Mouse (Mus musculus) lung, postnatal 36 days (tissue): ENCODE data around the gene Rpl9-ps6.
"Not testable (repeated sequence)": the region's sequence is repeated elsewhere in the genome, so short reads cannot be mapped to it uniquely, and the experiment has no call there.

Experiments used
- DNase-seq: peaks from one replicate; pipeline ENCODE4 v3.0.0; 2022; ENCODE audit warnings: mixed read lengths

Gene Rpl9-ps6

DNA sequence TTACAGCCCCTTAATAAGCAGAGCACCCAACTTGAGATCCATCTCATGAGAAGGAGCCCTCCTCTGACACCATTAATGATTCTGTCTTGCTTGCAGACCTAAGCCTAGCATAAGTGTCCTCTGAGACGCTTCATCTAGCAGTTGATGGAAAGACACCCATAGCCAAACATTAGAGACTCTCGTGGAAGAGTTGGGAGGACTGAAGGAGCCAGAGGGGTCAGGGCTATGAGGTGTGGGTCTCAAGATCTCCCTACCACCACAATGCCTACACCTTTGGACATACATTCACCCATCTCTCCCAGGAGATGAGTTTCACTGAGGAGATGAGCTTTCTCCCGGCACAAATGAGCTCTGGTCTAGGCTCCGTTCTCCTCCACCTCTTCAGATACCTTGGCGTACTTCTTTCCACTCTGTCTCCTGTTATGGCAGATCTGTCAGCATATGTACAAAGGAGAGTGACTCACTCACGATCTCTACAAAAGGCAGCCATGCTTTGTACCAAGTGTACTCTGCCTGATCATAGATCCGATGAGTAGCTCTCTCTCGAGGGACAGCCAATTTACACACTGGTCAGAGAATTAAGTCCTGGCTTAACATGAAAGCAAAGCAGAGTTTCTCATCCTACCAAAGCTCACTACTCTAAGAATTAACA, 14.5 kb upstream of the Rpl9-ps6 start:
- DNase-seq, result no peak

DNA sequence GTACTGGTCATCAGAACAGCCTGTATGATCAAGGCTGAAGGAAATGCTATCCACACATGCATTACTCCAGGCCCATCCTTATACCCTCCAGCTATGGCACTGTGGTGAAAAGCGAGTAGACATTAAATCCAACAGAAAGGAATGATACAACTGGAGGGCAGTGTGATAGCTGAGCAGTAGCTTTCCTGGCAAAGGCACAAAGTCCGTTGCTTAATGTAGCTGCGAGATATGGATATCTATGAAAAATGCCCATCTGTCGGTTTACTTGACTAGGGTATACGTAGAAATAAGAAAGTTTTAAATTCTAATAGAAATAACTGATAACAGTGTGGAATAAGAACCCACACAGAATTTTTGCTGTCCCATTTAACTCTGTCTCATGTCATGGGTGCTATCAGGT, 13.9 kb upstream of the Rpl9-ps6 start:
- no peak for DNase-seq

DNA sequence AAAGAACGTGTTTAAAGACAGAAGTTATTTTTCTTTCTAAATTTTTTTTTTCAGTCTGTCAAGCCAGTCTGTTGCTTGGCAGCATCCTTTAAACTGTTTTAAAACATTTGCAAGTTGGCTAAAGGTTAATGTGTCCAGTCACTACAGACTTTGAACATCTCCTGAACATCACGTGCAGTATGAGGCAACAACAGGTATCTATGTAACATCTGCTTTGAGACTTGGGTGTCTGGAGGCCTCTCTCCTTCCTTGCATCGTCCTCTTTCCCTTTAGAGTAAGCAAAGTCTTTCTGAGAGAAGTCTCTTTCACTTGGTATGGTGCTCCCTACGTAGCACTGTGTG, 10.3 kb upstream of the Rpl9-ps6 start:
- no peak for DNase-seq

DNA sequence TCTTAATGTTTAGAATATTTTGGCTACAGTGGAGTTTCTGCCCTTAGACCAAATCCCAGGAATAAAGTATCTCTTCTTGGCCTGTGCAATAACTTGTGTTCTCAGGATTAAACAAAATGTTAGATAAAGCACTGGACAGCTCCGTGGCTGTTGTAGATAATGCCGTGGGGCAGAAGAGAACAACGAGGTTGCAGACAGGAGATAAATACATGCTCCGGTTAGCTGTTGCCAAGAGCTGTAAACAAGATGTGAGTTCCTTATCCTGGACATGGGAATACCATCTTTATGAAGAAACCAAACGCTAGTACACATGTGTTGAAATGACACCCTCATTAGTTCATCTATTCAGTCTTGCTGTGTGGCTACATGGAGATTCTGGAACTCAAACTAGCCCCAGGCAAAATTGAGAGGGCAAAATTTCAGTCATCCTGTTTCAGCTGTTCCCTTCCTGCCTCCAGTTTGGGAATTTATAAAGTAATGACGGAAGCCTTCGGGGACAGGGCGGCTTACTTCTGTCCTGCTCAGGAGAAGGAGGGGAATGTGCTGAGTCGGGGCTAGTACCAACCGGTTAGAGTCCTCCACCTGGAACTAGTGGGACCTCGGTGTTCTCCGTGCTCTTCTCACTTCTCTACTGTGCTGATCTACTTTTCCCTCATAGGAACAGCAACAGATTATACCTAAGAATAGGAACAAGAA, 9.8 kb upstream of the Rpl9-ps6 start:
- DNase-seq, result no peak

DNA sequence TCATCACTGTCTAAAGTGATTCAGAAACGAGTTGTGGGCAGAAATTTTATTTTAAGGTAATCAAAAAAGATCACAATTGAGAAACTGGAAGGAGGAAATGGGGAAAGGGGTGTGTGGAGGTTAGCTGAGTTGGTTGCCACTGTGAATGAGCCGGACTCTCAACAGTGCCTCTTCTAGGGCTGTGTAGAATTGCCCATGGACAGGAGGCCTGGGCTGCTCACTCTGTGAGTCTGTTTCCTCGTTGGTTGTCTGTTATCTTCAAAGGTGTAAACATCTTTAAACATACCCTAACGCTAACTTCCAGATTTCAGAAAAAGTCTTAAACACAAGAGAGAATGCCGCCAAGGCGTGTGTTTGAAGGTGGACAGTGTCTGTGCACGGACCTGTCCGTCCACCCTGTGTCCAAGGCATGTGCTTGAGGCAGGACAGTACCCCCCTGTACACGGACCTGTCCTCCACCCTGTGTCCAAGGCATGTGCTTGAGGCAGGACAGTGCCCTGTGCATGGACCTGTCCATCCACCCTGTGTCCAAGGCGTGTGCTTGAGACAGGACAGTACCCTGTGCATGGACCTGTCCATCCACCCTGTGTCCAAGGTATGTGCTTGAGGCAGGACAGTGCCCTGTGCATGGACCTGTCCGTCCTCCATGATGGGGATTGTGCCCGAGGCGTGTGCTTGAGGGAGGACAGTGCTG, 4.3 kb upstream of the Rpl9-ps6 start:
- no peak for DNase-seq

DNA sequence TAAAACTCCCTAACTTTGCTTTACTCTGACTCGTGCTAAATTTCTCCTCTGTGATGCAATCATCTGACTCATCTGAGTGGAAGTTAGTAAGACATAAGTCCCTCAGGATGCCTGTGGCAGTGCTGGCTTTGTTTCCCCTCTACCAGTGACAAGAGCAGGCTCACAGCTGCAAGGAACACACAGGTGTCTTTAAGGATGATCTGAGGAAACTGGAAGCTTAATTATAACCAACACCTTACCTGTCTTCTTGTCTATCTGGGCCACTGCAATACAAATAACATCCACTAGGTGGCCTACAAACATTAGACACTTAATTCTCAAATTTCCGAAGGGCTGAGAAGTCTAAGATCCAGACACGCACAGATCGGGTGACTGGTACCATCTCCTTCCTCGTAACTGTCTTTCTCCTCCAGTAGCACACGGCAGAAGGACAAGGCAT, 3.7 kb upstream of the Rpl9-ps6 start:
- DNase-seq, result peak; percentile 83

DNA sequence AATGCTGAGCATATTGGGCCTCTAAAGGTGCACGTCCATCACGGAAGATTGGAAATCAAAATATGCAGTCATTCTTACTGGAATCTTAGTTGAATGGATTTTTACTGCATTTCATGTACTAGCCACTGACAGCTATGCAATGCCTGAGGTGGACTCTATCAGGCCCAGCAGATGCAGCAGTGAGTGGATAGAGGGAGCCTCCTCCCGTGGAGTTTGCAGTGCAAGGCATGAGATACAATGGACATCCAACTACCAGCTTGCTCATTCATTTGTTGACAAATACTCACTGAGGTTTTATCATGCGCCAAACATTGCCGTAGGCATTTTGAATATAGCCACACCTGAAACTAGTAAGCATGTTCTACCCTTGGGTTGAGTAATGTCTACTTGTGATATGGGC, 947 bp upstream of the Rpl9-ps6 start:
- DNase-seq, result no peak

DNA sequence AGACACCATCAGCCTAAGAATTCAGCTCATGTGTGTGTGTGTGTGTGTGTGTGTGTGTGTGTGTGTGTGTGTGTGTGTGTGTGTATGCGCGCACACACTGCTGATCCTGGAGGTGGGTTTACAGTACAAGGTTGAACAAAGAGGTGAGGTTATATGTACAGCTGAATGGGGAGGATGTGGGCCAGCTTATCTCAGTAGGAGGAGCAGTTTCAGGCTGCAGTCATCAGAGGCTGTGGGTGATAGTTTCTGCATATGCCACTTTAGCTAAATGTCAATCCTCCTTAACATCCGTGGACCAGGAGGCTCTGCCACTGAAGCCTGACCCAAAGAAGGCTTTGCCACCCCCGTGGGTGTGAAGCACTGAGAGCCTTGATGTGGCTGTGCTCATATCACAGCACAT, 1.1 kb downstream of the Rpl9-ps6 start:
- no peak for DNase-seq

DNA sequence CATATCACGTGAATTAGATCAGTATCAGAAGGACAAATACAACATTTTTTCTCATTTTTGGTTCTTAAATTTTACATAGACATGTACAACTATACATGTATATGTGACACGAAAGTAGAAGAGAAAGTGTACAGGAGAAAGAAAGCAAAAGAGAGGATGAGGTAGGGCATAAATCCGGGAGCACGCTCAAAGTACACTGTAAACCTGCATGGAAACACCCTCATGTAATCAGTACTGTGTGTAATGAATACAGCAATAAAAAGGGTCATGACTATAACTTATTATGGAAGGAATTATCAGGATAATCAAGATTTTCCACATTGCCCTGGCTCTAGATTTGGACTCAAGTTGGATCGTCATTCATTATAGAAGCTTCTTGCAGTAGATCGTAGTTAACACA, 3.3 kb downstream of the Rpl9-ps6 start:
- DNase-seq, result no peak

DNA sequence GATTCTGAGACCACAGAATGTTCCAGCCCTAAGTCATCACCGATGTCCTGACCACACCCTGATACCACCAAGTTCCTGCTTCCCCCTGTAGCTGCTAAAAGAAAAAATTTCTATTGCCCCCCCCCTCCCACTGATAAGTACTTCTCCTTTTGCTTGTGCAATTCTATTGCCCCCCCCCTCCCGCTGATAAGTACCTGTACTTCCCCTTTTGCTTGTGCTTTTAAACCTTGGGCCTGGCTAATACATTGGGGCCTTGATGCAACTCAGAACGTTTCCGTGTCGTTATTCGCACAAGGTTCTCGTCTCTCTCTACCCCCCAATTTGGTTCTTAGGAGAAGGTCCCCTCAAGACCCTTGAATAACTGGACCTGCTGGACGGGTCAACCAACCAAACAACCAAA, 8.7 kb downstream of the Rpl9-ps6 start:
- DNase-seq, result not testable (repeated sequence)

DNA sequence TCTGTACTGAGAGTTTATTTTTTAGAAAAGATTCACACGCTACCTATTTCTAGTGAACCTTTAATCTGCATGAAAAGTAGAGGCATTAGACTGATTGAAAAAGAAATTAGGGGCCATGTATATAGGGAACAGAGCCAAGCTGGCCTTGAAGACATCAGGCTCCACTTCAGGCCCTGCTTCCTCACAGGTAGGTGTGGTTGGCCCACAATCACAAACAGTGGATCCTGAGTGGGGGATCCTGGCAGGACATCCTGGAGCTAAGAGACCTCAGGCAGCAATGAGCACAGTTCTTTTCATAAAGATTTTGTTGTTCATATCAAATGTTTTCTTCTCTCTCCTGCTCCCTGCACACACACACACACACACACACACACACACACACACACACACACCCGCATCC, 9.6 kb downstream of the Rpl9-ps6 start:
- DNase-seq, result peak; percentile 15

DNA sequence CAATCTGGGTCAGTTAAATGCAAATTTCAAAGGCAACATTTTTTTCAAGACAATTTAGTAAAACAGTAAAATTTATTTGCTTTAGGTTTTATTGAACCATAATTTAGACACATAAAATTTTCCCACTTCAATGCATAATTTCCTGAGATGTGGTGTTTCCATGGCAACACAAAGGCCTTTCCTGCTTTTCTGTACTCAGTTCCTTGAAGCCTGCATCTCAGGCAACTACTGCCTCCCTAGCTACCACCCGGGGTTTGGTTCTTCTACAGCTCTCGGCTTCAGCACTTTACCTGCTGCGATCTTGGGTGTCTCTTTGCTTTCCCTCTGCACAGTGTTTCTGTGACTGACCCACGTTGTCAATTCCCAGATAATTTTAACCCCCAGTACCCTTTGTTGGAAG, 14.1 kb downstream of the Rpl9-ps6 start:
- DNase-seq, result no peak

DNA sequence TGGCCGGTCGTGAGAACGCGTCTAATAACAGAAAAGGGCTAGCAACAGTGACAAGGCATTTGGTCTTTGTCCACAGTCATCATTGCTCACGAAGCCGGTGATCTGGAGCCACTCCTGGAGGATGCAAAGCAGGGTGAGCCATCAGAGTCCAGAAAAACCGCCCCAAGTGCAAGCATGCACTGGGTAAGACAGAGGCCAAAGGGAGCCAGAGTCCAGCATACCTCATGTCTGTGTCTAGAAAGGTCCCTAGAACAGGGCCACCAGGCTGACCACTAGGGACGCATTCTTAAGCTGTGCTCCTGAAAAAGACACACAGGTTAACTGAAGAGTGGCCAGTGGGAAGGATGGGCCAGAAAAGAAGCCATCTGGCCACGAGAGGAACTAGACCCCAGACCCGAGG, 17.4 kb downstream of the Rpl9-ps6 start:
- no peak for DNase-seq

DNA sequence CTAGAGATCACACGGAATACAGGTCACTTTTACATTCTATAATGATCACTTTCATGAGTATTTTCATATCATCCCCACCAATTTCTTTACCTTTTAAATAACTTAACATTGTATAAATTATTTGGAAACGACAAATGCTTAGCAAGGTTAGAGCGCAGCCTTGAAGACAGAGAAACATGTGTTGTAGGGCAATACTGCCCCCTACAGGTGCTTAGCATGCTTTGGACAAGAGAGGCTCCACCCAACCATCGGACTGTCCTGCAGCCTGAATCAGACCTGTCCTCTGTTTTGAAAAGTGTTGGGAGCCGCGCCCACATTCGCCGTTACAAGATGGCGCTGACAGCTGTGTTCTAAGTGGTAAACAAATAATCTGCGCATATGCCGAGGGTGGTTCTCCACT, 24.8 kb downstream of the Rpl9-ps6 start:
- peak; percentile 79 for DNase-seq

DNA sequence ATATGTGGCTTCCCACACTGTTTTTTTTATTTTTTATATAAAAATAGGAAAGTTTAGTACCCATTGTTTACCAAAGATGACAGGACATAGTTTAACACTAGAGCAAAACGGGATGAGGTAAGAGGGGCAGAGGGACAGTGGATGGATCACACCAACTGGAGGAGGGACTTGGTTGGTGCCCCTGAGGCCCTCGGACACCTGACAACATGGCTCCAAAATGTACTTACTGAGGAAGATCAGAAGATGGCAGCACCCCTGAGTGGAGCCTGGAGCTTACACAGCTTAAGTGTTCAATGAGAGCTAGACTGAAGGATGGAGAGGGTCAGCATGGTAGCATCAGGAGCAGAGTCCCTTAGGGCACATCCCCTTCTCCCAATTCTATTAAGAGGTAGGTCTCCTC, 27.0 kb downstream of the Rpl9-ps6 start:
- no peak for DNase-seq

DNA sequence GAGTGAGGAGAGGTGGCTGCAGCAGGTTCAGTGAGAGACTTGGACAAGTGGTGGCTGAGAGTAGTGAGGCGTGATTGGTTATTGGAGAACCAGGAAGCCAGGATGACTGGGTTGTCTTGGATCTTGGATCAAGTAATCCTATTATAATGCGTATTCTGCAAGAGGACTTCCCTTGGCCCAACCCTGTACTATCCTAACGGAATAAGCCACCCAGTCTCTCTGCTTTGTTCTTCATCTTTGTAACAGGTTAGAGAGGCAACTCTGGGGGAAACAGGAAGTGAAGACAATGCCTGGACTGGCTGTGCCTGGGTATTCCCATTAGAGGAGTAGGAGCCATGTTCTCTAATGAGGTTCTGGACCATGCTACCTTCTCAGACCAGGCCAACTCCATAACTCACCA, 40.5 kb downstream of the Rpl9-ps6 start:
- no peak for DNase-seq

DNA sequence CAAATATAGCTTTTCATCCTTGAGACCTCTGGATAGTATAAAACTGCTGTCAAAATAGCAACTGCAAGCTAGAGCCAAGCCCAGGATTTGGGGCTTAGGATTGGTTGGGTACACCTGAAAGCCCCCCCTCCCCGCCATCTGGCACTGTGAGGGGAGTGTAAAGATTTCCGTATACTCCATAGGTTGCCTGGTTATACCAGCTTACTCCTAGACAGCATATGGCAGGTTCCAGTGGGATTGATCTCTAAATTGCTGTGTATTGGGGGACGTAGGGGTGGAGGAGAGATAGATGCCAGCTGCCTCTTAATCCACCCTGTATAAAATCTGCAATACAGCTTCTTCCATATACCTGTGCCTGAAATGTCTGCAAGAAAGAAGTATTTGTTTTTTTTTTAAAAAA, 41.7 kb downstream of the Rpl9-ps6 start:
- DNase-seq, result no peak

DNA sequence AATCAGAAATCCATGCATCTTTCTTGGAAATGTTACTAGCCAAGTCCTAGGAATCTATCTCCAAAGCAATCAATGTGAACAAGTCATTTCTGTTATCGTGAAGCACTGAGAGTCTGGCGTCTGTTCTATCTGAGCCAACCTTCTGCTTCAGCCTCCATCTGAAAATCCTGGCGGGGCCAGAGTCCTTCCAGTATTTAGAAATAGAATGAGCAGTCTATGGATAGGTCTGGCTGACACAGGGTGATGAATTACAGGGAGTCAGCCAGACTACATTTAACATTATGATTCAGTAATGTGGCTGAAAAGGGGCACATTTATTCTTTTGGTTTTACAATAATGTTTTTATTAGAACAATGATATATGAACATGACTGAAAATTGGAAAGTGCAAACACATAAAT, 47.3 kb downstream of the Rpl9-ps6 start:
- DNase-seq, result no peak

DNA sequence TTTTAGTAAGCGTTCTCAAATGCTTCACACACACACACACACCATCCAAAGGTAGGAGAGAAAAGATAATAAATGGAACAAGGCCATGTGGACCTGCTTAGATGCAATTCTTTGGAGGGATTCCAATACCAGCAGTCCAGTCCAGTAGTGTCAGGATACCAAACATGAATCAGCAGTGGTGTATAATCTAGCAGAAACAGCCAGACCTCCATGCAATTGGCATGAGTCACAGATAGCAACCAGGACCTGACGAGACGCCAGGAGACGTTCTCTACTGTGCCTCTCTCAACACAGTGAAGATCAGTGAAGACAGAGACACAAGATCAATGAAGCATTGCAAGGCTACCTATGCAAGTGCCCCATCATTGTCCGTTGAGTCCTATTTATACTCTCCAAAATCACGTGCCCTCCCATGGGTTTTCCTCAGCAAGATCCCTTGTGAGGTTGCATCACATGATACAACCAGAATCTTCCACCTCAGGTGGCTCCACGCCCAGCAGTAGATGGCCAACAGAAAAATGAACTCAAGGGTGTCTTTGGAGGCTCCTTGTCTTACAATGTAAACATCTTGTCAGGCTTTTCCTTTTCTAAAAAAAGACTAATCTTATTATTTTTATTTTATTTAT, 49.6 kb downstream of the Rpl9-ps6 start:
- no peak for DNase-seq
